21 mouse cellular contexts compared by ENCODE assay signal in genomic region chr8:86891533-86891932, GRCm38 (mm10). TPM values are rescaled to one million over a fixed set of nuclear protein-coding genes. Genes with fewer than 3 reads are reported as not detected.
DNase-seq lines count a peak whose midpoint lies in the region; ATAC-seq and TF ChIP-seq lines count a peak whose summit lies in the region.
"Had no signal": no experiment of that assay in that cellular context is flagged by ENCODE, and none has a peak within 500 bp of the region (broad histone marks: within the 10 kb centered on the region; RNA-seq: fewer than 3 reads in every experiment).

No protein-coding gene starts in this region.

- 39% methylated on average over 1 of the region's 1 CpGs for WGBS in lung, adult 2 months

- H3K4me3 ChIP-seq in lung, adult 2 months (replicated peaks; ENCODE audit: extremely low read depth, low read depth, low read length): no peak overlapping the region
- H3K4me3 ChIP-seq: forebrain, embryonic 13.5 days; heart, embryonic 10.5 days; hindbrain, embryonic 12.5 days had no signal

- intact Hi-C loops in left cerebral cortex, postnatal 36 days (cut with DNase I): loop anchor here (5.0 kb wide), 1 partner anchor 564 kb away; no protein-coding TSS in a partner anchor

- no peak for TF ChIP-seq POLR2A in lung, adult 2 months (IDR thresholded peaks at IDR 0.05; ENCODE audit: borderline replicate concordance, extremely low read depth, low read depth, low read length)

- ATAC-seq in granulocyte monocyte progenitor cell, adult 5-6 weeks (replicated peaks; ENCODE audit: poor library complexity, severe bottlenecking): peak; percentile 23
- ATAC-seq in megakaryocyte progenitor cell, adult 5-6 weeks (replicated peaks; ENCODE audit: poor library complexity): 0 out of 2 replicates have a peak, but pooled peaks have one; percentile 6
- ATAC-seq: forebrain, embryonic 13.5 days; forebrain, postnatal 0 days; hindbrain, embryonic 16.5 days had no signal

- no peak for TF ChIP-seq CTCF in lung, adult 2 months (IDR thresholded peaks at IDR 0.05; ENCODE audit: insufficient read depth, low read length)

- peak; percentile 57 for DNase-seq in lung, postnatal 36 days
- no peak for DNase-seq in lung, adult 2 months
- no peak for DNase-seq in right cerebral cortex, postnatal 14 days
- no peak for DNase-seq in left cerebral cortex, postnatal 36 days (ENCODE audit: low spot score in 2 of 2)
- DNase-seq in adrenal gland, adult 18-20 months (ENCODE audit: low spot score in 2 of 2): no peak
- DNase-seq: adrenal gland, postnatal 25 days; B cell, adult 2 months; cerebellum, adult 11-12 months; cerebellum, adult 9-10 months; cerebellum, postnatal 25 days; forebrain, postnatal 0 days; gastrocnemius, postnatal 36 days; heart, adult 18-20 months; heart, postnatal 10 days; heart, postnatal 4 days had no signal

- peaks cover 6% of the 10 kb centered on the region; the same call in 1 of the 2 replicates for H3K4me1 ChIP-seq in lung, adult 2 months (ENCODE audit: control insufficient read depth, insufficient read depth, low read length)
- H3K4me1 ChIP-seq: forebrain, embryonic 13.5 days; heart, embryonic 10.5 days; hindbrain, embryonic 12.5 days had no signal

RNA-seq across cellular contexts. Expression of gene N4bp1, which starts 6.5 kb away (rescaled TPM):
- 13.5 and 18.9 TPM in 2 replicates for polyA plus RNA-seq in lung, adult 2 months (2012; rRNA removed)
- 19.3 and 26.1 TPM in 2 replicates for total RNA-seq in granulocyte monocyte progenitor cell, adult 5-6 weeks (2014; fragmentation: Nextera tagmentation)
- total RNA-seq in granulocyte monocyte progenitor cell, adult 5-6 weeks (2017): 18.1 and 19.1 TPM in 2 replicates
- total RNA-seq in megakaryocyte progenitor cell, adult 5-6 weeks (2015): 21.9 and 24.0 TPM in 2 replicates
- 15.8 and 19.6 TPM in 2 replicates for total RNA-seq in megakaryocyte progenitor cell, adult 5-6 weeks (2017)
- 10 to 100 TPM; 31.1 to 38.6 TPM for total RNA-seq in left cerebral cortex, postnatal 36 days (2021)
- 10 to 100 TPM; 25.4 to 42.8 TPM for total RNA-seq in adrenal gland, adult 18-20 months (2021)
